Mouse (Mus musculus) skeletal muscle tissue, postnatal 0 days (tissue): ENCODE measurements around the gene Zscan4-ps3. TPM values are rescaled to one million over a fixed set of nuclear protein-coding genes. Genes with fewer than 3 reads are reported as not detected.

Experiments
- polyA plus RNA-seq: library from polyadenylated mRNA; unstranded; fragments of >200 nt; fragmentation: Nextera tagmentation; extraction: Ambion mirVana; gene quantifications from 2 replicates; pipeline ENCODE4 v1.2.1, GENCODE M21; 2015

The Zscan4-ps3 gene
- not detected in 2 replicates for polyA plus RNA-seq

GRCm38 (mm10) chr7:11609008-11609407, at the start of gene Zscan4-ps3:
Zscan4-ps3 (plus strand) TSS chr7:11609308.

Other genes starting within 250 kb of the Zscan4-ps3 start
- not detected in 2 replicates for gene Zscan4f, start 211.4 kb upstream of the Zscan4-ps3 start, polyA plus RNA-seq
- not detected in 2 replicates for gene Zscan4-ps2, start 95.0 kb upstream of the Zscan4-ps3 start, polyA plus RNA-seq
- not detected in 2 replicates for gene Vmn1r72, start 70.8 kb downstream of the Zscan4-ps3 start, polyA plus RNA-seq
- gene Vmn1r73, start 121.0 kb downstream of the Zscan4-ps3 start, polyA plus RNA-seq, result not detected in 2 replicates
- not detected in 2 replicates for gene Vmn1r74, start 224.7 kb downstream of the Zscan4-ps3 start, polyA plus RNA-seq